Mouse (Mus musculus) small intestine, adult 2 months (tissue): ENCODE data around the gene Unc5b. TPM values are rescaled to one million over a fixed set of nuclear protein-coding genes. Genes with fewer than 3 reads are reported as not detected.

Source experiments
- H3K27ac ChIP-seq: fragments of 200-500 bp; 2 replicates; pipeline ENCODE4 v1.5.1; 2012; ENCODE audit warnings: low read depth, low read length, control low read depth, inconsistent platforms; ENCODE audit not compliant: insufficient read depth
- H3K27me3 ChIP-seq: fragments of 200-500 bp; 2 replicates; pipeline ENCODE4 v1.6.1; 2012; ENCODE audit warnings: mild to moderate bottlenecking, moderate library complexity, low read length, inconsistent platforms; ENCODE audit not compliant: control insufficient read depth, insufficient read depth
- H3K36me3 ChIP-seq: fragments of 200-500 bp; 2 replicates; pipeline ENCODE4 v1.6.1; 2012; ENCODE audit warnings: mild to moderate bottlenecking, low read length, control low read depth, inconsistent platforms; ENCODE audit not compliant: control insufficient read depth, insufficient read depth
- H3K4me1 ChIP-seq: fragments of 200-500 bp; 2 replicates; pipeline ENCODE4 v1.6.1; 2012; ENCODE audit warnings: low read length, inconsistent platforms, mixed read lengths; ENCODE audit not compliant: control insufficient read depth, insufficient read depth, insufficient read length
- H3K4me3 ChIP-seq: fragments of 200-500 bp; 2 replicates; pipeline ENCODE4 v1.5.1; 2012; ENCODE audit warnings: low read depth, mild to moderate bottlenecking, control low read depth, inconsistent platforms, low read length, moderate library complexity
- CTCF ChIP-seq: fragments of 200-500 bp; IDR thresholded peaks from 2 replicates; pipeline ENCODE4 v1.5.1; 2012; ENCODE audit warnings: low read depth, mild to moderate bottlenecking, control low read depth, inconsistent platforms, low read length, moderate library complexity, mixed read lengths; ENCODE audit not compliant: insufficient replicate concordance, insufficient read length; ENCODE audit errors: extremely low read depth
- POLR2A ChIP-seq: fragments of 200-500 bp; IDR thresholded peaks from 2 replicates; pipeline ENCODE4 v1.6.1; 2012; ENCODE audit warnings: low read depth, mild to moderate bottlenecking, control low read depth, inconsistent platforms, low read length, moderate library complexity
- WGBS: fragments of 180-500 bp; shearing (Covaris S2); methylation state at CpG from one replicate; pipeline ENCODE4 v1.1.7; 2018; 5-methylcytosine and 5-hydroxymethylcytosine counted together
- polyA plus RNA-seq: library from polyadenylated mRNA; depleted of rRNA; stranded (reverse); fragments of >200 nt; gene quantifications from 2 replicates; pipeline ENCODE4 v1.2.3, GENCODE M21; 2012

Unc5b gene
- polyA plus RNA-seq, 1 experiment = 71.6 TPM

- no peaks in the 10 kb centered on the region for H3K27me3 ChIP-seq
- TF ChIP-seq CTCF (no peak), POLR2A (no peak)
- peaks cover 71% of the 10 kb centered on the region for H3K4me1 ChIP-seq
- H3K27ac ChIP-seq = no peak overlapping the region
- no peaks in the 10 kb centered on the region for H3K36me3 ChIP-seq
- H3K4me3 ChIP-seq = no peak overlapping the region
- 39% methylated on average over 14 of the region's 14 CpGs for WGBS
These were observed 33.5 kb downstream of the Unc5b start for GRCm38 (mm10) chr10:60797682-60798422.

GRCm38 (mm10) chr10:60796474-60796873, 34.9 kb downstream of the Unc5b start:
- WGBS = 39% methylated on average over 7 of the region's 7 CpGs
- no peak overlapping the region for H3K4me3 ChIP-seq
- H3K36me3 ChIP-seq = no peaks in the 10 kb centered on the region
- TF ChIP-seq CTCF = no peak
- no peak for TF ChIP-seq POLR2A
- H3K27me3 ChIP-seq = no peaks in the 10 kb centered on the region
- H3K27ac ChIP-seq = no peak overlapping the region
- H3K4me1 ChIP-seq = peaks cover 84% of the 10 kb centered on the region

GRCm38 (mm10) chr10:60796028-60796427, 35.4 kb downstream of the Unc5b start:
- H3K27ac ChIP-seq = no peak overlapping the region

GRCm38 (mm10) chr10:60794792-60795191, 36.6 kb downstream of the Unc5b start:
- H3K36me3 ChIP-seq = no peaks in the 10 kb centered on the region
- H3K27me3 ChIP-seq = no peaks in the 10 kb centered on the region
- TF ChIP-seq CTCF (no peak), POLR2A (no peak)
- WGBS = 43% methylated on average over 8 of the region's 8 CpGs
- H3K4me1 ChIP-seq = peaks cover 72% of the 10 kb centered on the region
- H3K27ac ChIP-seq = no peak overlapping the region
- no peak overlapping the region for H3K4me3 ChIP-seq

More at GRCm38 (mm10) chr10:60796028-60796427, 35.4 kb downstream of the Unc5b start:
- H3K27me3 ChIP-seq = no peaks in the 10 kb centered on the region
- no peak overlapping the region for H3K4me3 ChIP-seq
- H3K4me1 ChIP-seq = peaks cover 82% of the 10 kb centered on the region
- WGBS = 55% methylated on average over 5 of the region's 5 CpGs
- no peaks in the 10 kb centered on the region for H3K36me3 ChIP-seq
- no peak for TF ChIP-seq CTCF
- TF ChIP-seq POLR2A = no peak

- no peak overlapping the region for H3K4me3 ChIP-seq
- H3K27ac ChIP-seq = no peak overlapping the region
- WGBS = 56% methylated on average over 11 of the region's 11 CpGs
- no peaks in the 10 kb centered on the region for H3K27me3 ChIP-seq
- no peaks in the 10 kb centered on the region for H3K36me3 ChIP-seq
- H3K4me1 ChIP-seq = peaks cover 68% of the 10 kb centered on the region
- no peak for TF ChIP-seq POLR2A
- TF ChIP-seq CTCF = no peak
These were observed 37.0 kb downstream of the Unc5b start for GRCm38 (mm10) chr10:60794374-60794773.

GRCm38 (mm10) chr10:60792841-60793240, 38.5 kb downstream of the Unc5b start:
- Histone ChIP-seq H3K4me1 (peaks cover 55% of the 10 kb centered on the region), H3K36me3 (no peaks in the 10 kb centered on the region), H3K27ac (peak overlapping the region; percentile 6; the same call in 1 of the 2 replicates), H3K27me3 (no peaks in the 10 kb centered on the region), H3K4me3 (peak overlapping the region; percentile 12; the same call in 1 of the 2 replicates)
- TF ChIP-seq POLR2A = no peak
- TF ChIP-seq CTCF = no peak
- 15% methylated on average over 11 of the region's 11 CpGs for WGBS

GRCm38 (mm10) chr10:60792365-60792764, 39.0 kb downstream of the Unc5b start:
- TF ChIP-seq POLR2A (no peak), CTCF (no peak)
- no peak overlapping the region for H3K4me3 ChIP-seq
- no peak overlapping the region for H3K27ac ChIP-seq
- no peaks in the 10 kb centered on the region for H3K36me3 ChIP-seq
- H3K4me1 ChIP-seq = peaks cover 52% of the 10 kb centered on the region
- 19% methylated on average over 10 of the region's 10 CpGs for WGBS
- H3K27me3 ChIP-seq = no peaks in the 10 kb centered on the region
